Mouse (Mus musculus) kidney, postnatal 0 days (tissue): ENCODE results near the gene H2-T24. TPM values are rescaled to one million over a fixed set of nuclear protein-coding genes. Genes with fewer than 3 reads are reported as not detected.
"Not testable (repeated sequence)": the region's sequence is repeated elsewhere in the genome, so short reads cannot be mapped to it uniquely, and the experiment has no call there.

ENCODE experiments used
- ATAC-seq: fragments of 200-750 bp; cut with Nextera tagmentation; replicated peaks from 2 replicates; pipeline ENCODE4 v1.8.0; 2017; ENCODE audit warnings: low read depth, moderate number of reproducible peaks, moderate TSS enrichment, moderate library complexity; ENCODE audit not compliant: low FRiP score
- DNase-seq: peaks from one replicate; pipeline ENCODE4 v3.0.0-alpha.2; 2016; ENCODE audit warnings: low spot score
- H3K27ac ChIP-seq: fragments of 300-500 bp; sonication (generic); 2 replicates; pipeline ENCODE4 v1.5.1; 2014; ENCODE audit warnings: mild to moderate bottlenecking
- H3K27me3 ChIP-seq: fragments of 300-500 bp; sonication (generic); 2 replicates; pipeline ENCODE4 v1.6.1; 2014; ENCODE audit warnings: low read length, mixed read lengths; ENCODE audit not compliant: insufficient read depth
- H3K36me3 ChIP-seq: fragments of 300-500 bp; sonication (generic); 2 replicates; pipeline ENCODE4 v1.6.1; 2014; ENCODE audit warnings: low read length, mixed read lengths; ENCODE audit not compliant: insufficient read depth
- H3K4me1 ChIP-seq: fragments of 300-500 bp; sonication (generic); replicated peaks from 2 replicates; pipeline ENCODE4 v1.6.1; 2014; ENCODE audit warnings: antibody characterized with exemption, low read length, mixed read lengths; ENCODE audit not compliant: insufficient read depth
- H3K4me2 ChIP-seq: fragments of 300-500 bp; sonication (generic); 2 replicates; pipeline ENCODE4 v1.6.1; 2014; ENCODE audit warnings: mild to moderate bottlenecking, low read length, moderate library complexity, mixed read lengths
- H3K4me3 ChIP-seq: fragments of 300-500 bp; sonication (generic); replicated peaks from 2 replicates; pipeline ENCODE4 v1.5.1; 2014; ENCODE audit warnings: low read depth, low read length
- H3K9ac ChIP-seq: fragments of 300-500 bp; sonication (generic); 2 replicates; pipeline ENCODE4 v1.6.1; 2014; ENCODE audit warnings: low read depth, low read length
- H3K9me3 ChIP-seq: fragments of 300-500 bp; sonication (generic); replicated peaks from 2 replicates; pipeline ENCODE4 v1.6.1; 2016; ENCODE audit warnings: low read length, inconsistent platforms, mixed read lengths
- CTCF ChIP-seq: IDR thresholded peaks from 2 replicates; pipeline ENCODE4 v1.5.1; 2016; ENCODE audit warnings: antibody characterized with exemption, low read depth, mild to moderate bottlenecking, moderate library complexity
- WGBS: fragments of 180-500 bp; shearing (Covaris S2); extraction: QIAGEN DNeasy Blood & Tissue Kit; methylation state at CpG from one replicate; pipeline ENCODE4 v1.1.7; 2014; 5-methylcytosine and 5-hydroxymethylcytosine counted together
- polyA plus RNA-seq: library from polyadenylated mRNA; unstranded; fragments of >200 nt; fragmentation: Nextera tagmentation; extraction: Ambion mirVana; gene quantifications from 2 replicates; pipeline ENCODE4 v1.2.1, GENCODE M21; 2015

H2-T24 gene
- polyA plus RNA-seq, 1 experiment from 2014 or later: 1.3 TPM

DNA sequence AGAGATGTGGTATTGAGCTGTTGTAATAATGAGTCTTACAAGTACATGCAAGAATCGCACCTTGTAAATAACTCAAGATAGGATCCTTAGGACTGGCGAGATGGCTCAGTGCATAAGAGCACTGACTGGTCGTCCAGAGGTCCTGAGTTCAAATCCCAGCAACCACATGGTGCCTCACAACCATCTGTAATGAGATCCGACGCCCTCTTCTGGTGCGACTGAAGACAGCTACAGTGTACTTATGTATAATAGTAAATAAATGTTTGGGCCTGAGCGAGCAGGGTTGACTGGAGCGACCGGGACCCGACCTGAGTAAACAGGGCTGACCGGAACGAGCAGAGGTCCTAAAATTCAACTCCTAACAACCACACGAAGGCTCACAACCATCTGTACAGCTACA, 15.8 kb upstream of the H2-T24 start:
- H3K36me3 ChIP-seq, H3K4me1 ChIP-seq, H3K27ac ChIP-seq, H3K4me2 ChIP-seq, DNase-seq, H3K9me3 ChIP-seq, H3K27me3 ChIP-seq, ATAC-seq, H3K9ac ChIP-seq, H3K4me3 ChIP-seq: not testable (repeated sequence)
- TF ChIP-seq CTCF: 0 out of 2 replicates have a peak, but pooled peaks have one; percentile 9
- 85% methylated on average over 13 of the region's 13 CpGs for WGBS

DNA sequence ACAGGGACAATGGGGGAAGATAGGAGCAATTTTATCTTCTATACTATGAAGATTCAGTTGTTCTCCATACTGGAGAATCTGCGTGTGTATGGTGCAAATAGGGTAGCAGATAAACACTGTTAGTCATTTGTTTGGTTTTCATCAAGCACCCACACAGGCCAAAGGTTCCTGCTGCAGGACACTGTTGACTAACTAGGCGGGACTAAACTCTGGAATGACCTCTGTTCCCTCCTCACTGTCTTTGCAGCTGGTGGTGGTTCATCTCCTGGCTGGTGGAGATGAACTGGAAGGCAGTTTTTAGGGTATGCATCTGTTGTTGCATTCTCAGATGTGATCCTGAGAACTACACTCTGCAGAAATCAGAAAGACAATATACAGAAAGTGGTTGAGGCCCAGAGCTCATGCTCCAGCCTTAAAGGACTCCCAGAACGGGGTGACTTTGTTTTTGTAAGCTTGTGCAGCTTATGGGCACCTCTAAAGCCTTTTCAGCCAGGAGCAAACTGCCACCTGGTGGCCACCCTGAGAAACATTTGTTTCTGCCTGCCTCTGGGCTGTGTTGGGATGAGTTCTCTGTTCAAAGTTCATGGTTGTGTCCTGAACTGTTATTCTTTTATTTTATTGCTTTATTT, 14.8 kb upstream of the H2-T24 start:
- ATAC-seq: peak; percentile 53
- H3K4me2 ChIP-seq, H3K9ac ChIP-seq, H3K4me1 ChIP-seq, H3K4me3 ChIP-seq, H3K9me3 ChIP-seq, H3K27me3 ChIP-seq, H3K36me3 ChIP-seq, H3K27ac ChIP-seq: not testable (repeated sequence)
- DNase-seq: peak; percentile 67
- TF ChIP-seq CTCF: peak; percentile 64
- 41% methylated on average over 3 of the region's 3 CpGs for WGBS

DNA sequence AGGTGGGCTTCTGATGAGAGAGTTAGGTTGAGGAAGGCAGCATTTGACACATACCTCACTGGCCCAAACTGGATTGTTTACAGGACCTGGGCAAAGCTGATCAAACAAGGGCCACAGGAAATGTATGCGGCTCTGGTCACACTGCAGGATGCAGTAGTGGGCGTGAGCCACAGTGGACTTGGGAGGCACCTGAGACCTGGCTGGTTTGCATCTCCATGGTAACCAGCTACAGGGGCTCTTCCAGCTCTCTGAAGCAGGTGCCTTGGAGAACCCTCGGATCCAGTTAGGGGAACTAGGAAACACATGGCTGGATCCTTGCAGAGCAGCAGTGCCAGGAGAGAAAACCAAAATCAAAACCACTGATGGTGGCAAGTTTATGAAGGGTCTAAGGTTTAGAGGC, 14.2 kb upstream of the H2-T24 start:
- not testable (repeated sequence) for H3K9me3 ChIP-seq, H3K4me3 ChIP-seq, H3K27ac ChIP-seq, H3K27me3 ChIP-seq, H3K9ac ChIP-seq, DNase-seq, H3K36me3 ChIP-seq, H3K4me2 ChIP-seq, ATAC-seq, H3K4me1 ChIP-seq
- WGBS: 58% methylated on average over 3 of the region's 3 CpGs

DNA sequence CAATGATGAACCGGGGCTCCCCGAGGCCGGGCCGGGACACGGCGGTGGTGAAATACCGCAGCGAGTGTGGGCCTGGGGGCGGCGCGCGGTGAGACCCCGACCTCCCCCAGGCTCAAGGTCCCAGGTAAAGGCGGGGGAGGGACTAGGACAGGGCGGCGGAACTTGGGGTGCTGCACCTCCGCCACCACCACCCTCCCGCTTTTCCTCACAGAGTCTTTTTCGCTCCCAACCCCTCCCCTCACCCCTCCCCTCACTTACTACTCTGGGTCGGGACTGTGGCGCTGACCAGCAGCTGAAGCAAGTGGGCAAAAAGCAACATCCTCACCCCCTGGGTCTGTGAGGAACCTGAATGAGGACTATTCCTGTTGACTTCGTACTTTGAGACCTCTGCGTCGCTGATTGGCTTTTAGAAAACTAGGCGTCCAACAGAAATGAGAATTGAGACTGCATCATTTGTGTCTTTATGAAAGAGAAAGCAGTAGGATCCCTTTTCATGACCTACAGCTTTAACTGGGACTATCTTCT, 12.1 kb upstream of the H2-T24 start, which contains the start of gene H2-T23:
TSS of gene H2-T23 (minus strand) at position 505 of the 525 bp plus-strand sequence.
- H3K27ac ChIP-seq, H3K4me1 ChIP-seq, H3K9me3 ChIP-seq, H3K36me3 ChIP-seq, H3K27me3 ChIP-seq: not testable (repeated sequence)
- ATAC-seq: peak; percentile 43; the same call in 1 of the 2 replicates
- peak within 1 kb of the TSS; percentile 51; the same call in 1 of the 2 replicates for H3K9ac ChIP-seq
- DNase-seq: peak; percentile 74
- H3K4me2 ChIP-seq: peak within 1 kb of the TSS; percentile 91
- H3K4me3 ChIP-seq: peak within 1 kb of the TSS; percentile 52
- 2% methylated on average over 25 of the region's 25 CpGs for WGBS

DNA sequence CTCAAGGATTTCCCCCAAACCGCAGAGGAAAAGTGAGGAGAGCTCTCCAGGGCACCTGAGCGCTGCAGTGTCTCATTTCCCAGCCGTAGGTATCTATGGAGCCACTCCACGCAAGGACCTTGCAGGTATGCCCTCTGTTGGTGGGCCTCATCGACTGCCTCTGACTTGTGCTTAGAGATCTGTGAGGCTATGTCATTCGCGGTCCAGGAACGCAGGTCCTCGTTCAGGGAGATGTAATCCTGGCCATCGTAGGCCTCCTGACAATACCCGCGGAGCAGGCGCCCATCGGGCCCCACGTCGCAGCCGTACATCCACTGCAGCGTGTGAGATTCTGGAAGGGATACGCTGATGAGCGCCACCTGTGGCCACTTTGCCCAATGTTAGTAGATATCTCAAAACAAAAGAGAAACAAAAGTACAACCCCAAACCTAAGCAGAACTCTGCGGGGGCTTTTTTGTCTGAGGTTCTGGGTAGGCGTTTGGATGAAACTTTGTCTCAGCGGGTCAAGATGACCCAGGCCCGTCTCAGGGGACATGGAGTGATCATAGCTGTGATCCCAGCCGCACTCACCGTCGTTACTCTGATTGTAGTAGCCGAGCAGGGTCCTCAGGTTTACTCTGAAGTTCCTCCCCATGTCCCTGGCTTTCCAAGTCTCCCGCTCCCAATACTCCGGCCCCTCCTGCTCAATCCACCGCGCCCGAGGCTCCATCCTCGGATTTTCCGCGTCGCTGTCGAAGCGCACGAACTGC, 11.4 kb upstream of the H2-T24 start:
- not testable (repeated sequence) for ATAC-seq, H3K27me3 ChIP-seq, H3K4me1 ChIP-seq, H3K27ac ChIP-seq, H3K36me3 ChIP-seq, H3K9me3 ChIP-seq
- DNase-seq: peak; percentile 36
- peak overlapping the region; percentile 51; the same call in 1 of the 2 replicates for H3K9ac ChIP-seq
- WGBS: 2% methylated on average over 40 of the region's 40 CpGs
- peak overlapping the region; percentile 52 for H3K4me3 ChIP-seq
- H3K4me2 ChIP-seq: peak overlapping the region; percentile 91
- TF ChIP-seq CTCF: peak; percentile 61

DNA sequence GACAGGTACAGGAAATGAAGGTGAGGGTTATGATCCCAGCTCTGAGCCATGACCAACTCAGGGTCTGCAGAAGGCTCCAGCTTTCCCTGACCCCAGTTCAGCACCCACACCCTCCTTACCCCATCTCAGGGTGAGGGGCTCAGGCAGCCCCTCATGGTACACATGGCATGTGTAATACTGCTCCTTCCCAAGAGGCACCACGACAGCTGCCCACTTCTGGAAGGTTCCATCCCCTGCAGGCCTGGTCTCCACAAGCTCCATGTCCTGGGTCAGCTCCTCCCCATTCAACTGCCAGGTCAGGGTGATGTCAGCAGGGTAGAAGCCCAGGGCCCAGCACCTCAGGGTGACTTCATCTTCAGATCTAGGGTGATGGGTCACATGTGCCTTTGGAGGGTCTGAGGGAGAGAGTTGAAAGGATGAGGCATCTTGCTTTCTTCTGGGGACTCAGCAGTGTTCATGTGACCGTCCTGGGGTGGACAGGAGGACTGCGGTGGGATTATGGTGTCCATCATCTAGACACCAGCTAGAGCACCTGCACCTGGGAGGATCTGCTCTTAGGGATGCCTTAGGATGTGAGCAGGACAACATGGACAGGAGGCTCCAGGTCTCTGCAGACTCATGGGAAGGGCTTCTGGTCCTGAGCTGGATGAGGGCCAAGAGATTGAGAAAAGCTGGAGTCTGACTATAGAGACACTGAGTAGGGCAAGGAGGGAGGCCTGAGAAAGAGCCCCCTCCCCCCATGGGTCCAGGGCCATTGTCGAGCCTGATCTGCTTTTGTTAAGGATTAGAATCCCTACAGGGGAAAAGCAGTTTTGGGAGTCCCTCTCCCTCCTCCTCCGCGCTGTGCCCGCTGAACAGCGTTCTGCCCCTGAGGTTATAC, 10.6 kb upstream of the H2-T24 start:
- Histone ChIP-seq H3K4me3 (peak overlapping the region; percentile 52; the same call in 1 of the 2 replicates), H3K4me2 (peak overlapping the region; percentile 91)
- not testable (repeated sequence) for H3K9me3 ChIP-seq, H3K36me3 ChIP-seq, H3K9ac ChIP-seq, H3K4me1 ChIP-seq, ATAC-seq, H3K27ac ChIP-seq, H3K27me3 ChIP-seq, DNase-seq
- WGBS: 44% methylated on average over 6 of the region's 8 CpGs

DNA sequence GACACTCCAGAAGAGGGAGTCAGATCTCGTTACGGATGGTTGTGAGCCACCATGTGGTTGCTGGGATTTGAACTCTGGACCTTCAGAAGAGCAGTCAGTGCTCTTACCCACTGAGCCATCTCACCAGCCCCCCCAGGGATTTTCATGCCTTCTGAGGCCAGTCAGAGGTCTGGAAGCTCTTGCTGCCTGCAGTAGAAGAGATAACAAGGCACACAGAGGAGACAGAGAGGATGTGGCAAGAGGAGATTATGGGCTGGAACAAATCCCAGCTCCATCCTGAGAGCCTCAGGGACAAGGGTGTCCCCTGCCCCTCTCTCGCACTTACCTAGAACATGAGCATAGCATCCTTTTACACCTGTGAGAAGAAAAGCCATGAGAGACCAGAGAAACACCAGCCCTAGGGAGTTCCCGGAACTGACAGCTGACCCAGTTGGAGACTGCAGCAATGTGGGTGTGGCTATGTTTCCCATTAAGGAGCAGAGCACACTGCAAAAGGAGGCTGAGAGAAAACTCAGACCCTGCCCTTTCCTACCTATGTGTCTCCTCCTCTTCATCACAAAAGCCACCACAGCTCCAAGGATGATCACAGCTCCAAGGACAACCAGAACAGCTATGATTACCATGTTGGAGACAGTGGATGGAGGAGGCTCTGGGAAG, 9.8 kb upstream of the H2-T24 start:
- not testable (repeated sequence) for ATAC-seq, H3K36me3 ChIP-seq, H3K27me3 ChIP-seq, H3K4me3 ChIP-seq, H3K4me1 ChIP-seq, DNase-seq, H3K4me2 ChIP-seq, H3K9me3 ChIP-seq, H3K9ac ChIP-seq, H3K27ac ChIP-seq
- 77% methylated on average over 2 of the region's 4 CpGs for WGBS
